Mouse (Mus musculus): Measurements from ENCODE around the gene Camk2b. TPM values are rescaled to one million over a fixed set of nuclear protein-coding genes. Genes with fewer than 3 reads are reported as not detected.
A peak's percentile ranks its signal among the peaks of the same experiment; 100 is the strongest.
"Not testable (repeated sequence)": the region's sequence is repeated elsewhere in the genome, so short reads cannot be mapped to it uniquely, and the experiment has no call there.

Camk2b gene
- polyA plus RNA-seq, 1 experiment from 2014 or later, result 1.6 TPM

- peak overlapping the region; percentile 77 for H3K27ac ChIP-seq (replicated peaks)
These were observed 118.4 kb downstream of the Camk2b start for GRCm38 (mm10) chr11:5947796-5948195.

GRCm38 (mm10) chr11:5945096-5945495 lies 121.1 kb downstream of the Camk2b start:
- no peak for DNase-seq (ENCODE audit: low spot score)
- H3K36me3 ChIP-seq (replicated peaks), result no peaks in the 10 kb centered on the region
- no peak overlapping the region for H3K27ac ChIP-seq (replicated peaks)
- peaks cover 32% of the 10 kb centered on the region for H3K4me1 ChIP-seq
- H3K27me3 ChIP-seq (replicated peaks; ENCODE audit: low read depth, poor library complexity, severe bottlenecking), result no peaks in the 10 kb centered on the region
- no peak overlapping the region for H3K4me3 ChIP-seq
- no peaks in the 10 kb centered on the region for H3K9me3 ChIP-seq
- 84% methylated on average over 2 of the region's 2 CpGs for WGBS

More at GRCm38 (mm10) chr11:5947796-5948195, 118.4 kb downstream of the Camk2b start:
- no peaks in the 10 kb centered on the region for H3K9me3 ChIP-seq
- H3K4me3 ChIP-seq, result no peak overlapping the region; the same call in 1 of the 2 replicates
- peaks cover 33% of the 10 kb centered on the region for H3K4me1 ChIP-seq
- no peaks in the 10 kb centered on the region for H3K36me3 ChIP-seq (replicated peaks)
- WGBS, result 62% methylated on average over 4 of the region's 4 CpGs
- DNase-seq (ENCODE audit: low spot score), result no peak
- no peaks in the 10 kb centered on the region for H3K27me3 ChIP-seq (replicated peaks; ENCODE audit: low read depth, poor library complexity, severe bottlenecking)

GRCm38 (mm10) chr11:5942966-5943365 lies 123.2 kb downstream of the Camk2b start:
- Histone ChIP-seq H3K27me3 (replicated peaks; ENCODE audit: low read depth, poor library complexity, severe bottlenecking) (no peaks in the 10 kb centered on the region), H3K4me1 (peaks cover 11% of the 10 kb centered on the region), H3K9me3 (no peaks in the 10 kb centered on the region), H3K4me3 (no peak overlapping the region), H3K27ac (replicated peaks) (no peak overlapping the region), H3K36me3 (replicated peaks) (no peaks in the 10 kb centered on the region)
- no peak for DNase-seq (ENCODE audit: low spot score)
- 62% methylated on average over 6 of the region's 6 CpGs for WGBS

- not testable (repeated sequence) for H3K4me1 ChIP-seq; H3K4me3 ChIP-seq; H3K27ac ChIP-seq (replicated peaks); DNase-seq (ENCODE audit: low spot score); H3K36me3 ChIP-seq (replicated peaks); H3K27me3 ChIP-seq (replicated peaks; ENCODE audit: low read depth, poor library complexity, severe bottlenecking)
- H3K9me3 ChIP-seq, result peaks cover 14% of the 10 kb centered on the region; the same call in 1 of the 2 replicates
- WGBS, result 94% methylated on average over 11 of the region's 11 CpGs
These were observed 131.6 kb downstream of the Camk2b start for GRCm38 (mm10) chr11:5934531-5934930.

- not testable (repeated sequence) for H3K4me3 ChIP-seq; H3K27ac ChIP-seq (replicated peaks); H3K4me1 ChIP-seq; H3K36me3 ChIP-seq (replicated peaks); H3K27me3 ChIP-seq (replicated peaks; ENCODE audit: low read depth, poor library complexity, severe bottlenecking)
- peaks cover 17% of the 10 kb centered on the region; the same call in 1 of the 2 replicates for H3K9me3 ChIP-seq
- WGBS, result 87% methylated on average over 6 of the region's 6 CpGs
- peak; percentile 23 for DNase-seq (ENCODE audit: low spot score)
These were observed 134.2 kb downstream of the Camk2b start for GRCm38 (mm10) chr11:5931947-5932346.

GRCm38 (mm10) chr11:5930578-5930977 lies 135.6 kb downstream of the Camk2b start:
- H3K27ac ChIP-seq (replicated peaks), result no peak overlapping the region
- no peaks in the 10 kb centered on the region for H3K36me3 ChIP-seq (replicated peaks)
- no peaks in the 10 kb centered on the region for H3K4me1 ChIP-seq
- 58% methylated on average over 1 of the region's 1 CpGs for WGBS
- peaks cover 17% of the 10 kb centered on the region; the same call in 1 of the 2 replicates for H3K9me3 ChIP-seq
- H3K27me3 ChIP-seq (replicated peaks; ENCODE audit: low read depth, poor library complexity, severe bottlenecking), result no peaks in the 10 kb centered on the region
- DNase-seq (ENCODE audit: low spot score), result no peak
- H3K4me3 ChIP-seq, result no peak overlapping the region

GRCm38 (mm10) chr11:5926696-5927220 lies 139.4 kb downstream of the Camk2b start:
- 0 out of 2 replicates have a peak, but pooled peaks cover 7% of the 10 kb centered on the region for H3K9me3 ChIP-seq
- no peak for DNase-seq (ENCODE audit: low spot score)
- WGBS, result 85% methylated on average over 3 of the region's 3 CpGs

GRCm38 (mm10) chr11:5924699-5925098 lies 141.5 kb downstream of the Camk2b start:
- H3K27me3 ChIP-seq (replicated peaks; ENCODE audit: low read depth, poor library complexity, severe bottlenecking), result no peaks in the 10 kb centered on the region
- H3K36me3 ChIP-seq (replicated peaks), result no peaks in the 10 kb centered on the region
- DNase-seq (ENCODE audit: low spot score), result no peak
- no peak overlapping the region for H3K27ac ChIP-seq (replicated peaks)
- H3K9me3 ChIP-seq, result 0 out of 2 replicates have a peak, but pooled peaks cover 3% of the 10 kb centered on the region
- peaks cover 6% of the 10 kb centered on the region; the same call in 1 of the 2 replicates for H3K4me1 ChIP-seq
- WGBS, result 57% methylated on average over 8 of the region's 8 CpGs
- no peak overlapping the region for H3K4me3 ChIP-seq

More at GRCm38 (mm10) chr11:5926696-5927220, 139.4 kb downstream of the Camk2b start:
- Histone ChIP-seq H3K27ac (replicated peaks) (no peak overlapping the region), H3K36me3 (replicated peaks) (no peaks in the 10 kb centered on the region), H3K4me3 (no peak overlapping the region), H3K4me1 (no peaks in the 10 kb centered on the region), H3K27me3 (replicated peaks; ENCODE audit: low read depth, poor library complexity, severe bottlenecking) (no peaks in the 10 kb centered on the region)

- H3K9me3 ChIP-seq, result no peaks in the 10 kb centered on the region
- DNase-seq (ENCODE audit: low spot score), result peak; percentile 26
- H3K27ac ChIP-seq (replicated peaks), result no peak overlapping the region
- H3K27me3 ChIP-seq (replicated peaks; ENCODE audit: low read depth, poor library complexity, severe bottlenecking), result no peaks in the 10 kb centered on the region
- no peaks in the 10 kb centered on the region for H3K36me3 ChIP-seq (replicated peaks)
- no peak overlapping the region for H3K4me3 ChIP-seq
- H3K4me1 ChIP-seq, result peaks cover 6% of the 10 kb centered on the region; the same call in 1 of the 2 replicates
- WGBS, result 31% methylated on average over 17 of the region's 17 CpGs
These were observed 145.7 kb downstream of the Camk2b start for GRCm38 (mm10) chr11:5920323-5920960.

Other genes starting within 250 kb of the Camk2b start
- 9.4 and 10.0 TPM in 2 replicates for gene Polm, start 228.3 kb downstream of the Camk2b start, polyA plus RNA-seq (2016; fragmentation: Nextera tagmentation; extraction: Ambion mirVana)
- 9.0 TPM in 2 replicates for gene Aebp1, start 204.4 kb downstream of the Camk2b start, polyA plus RNA-seq (2016; fragmentation: Nextera tagmentation; extraction: Ambion mirVana)
- gene Pold2, start 188.1 kb downstream of the Camk2b start, polyA plus RNA-seq (2016; fragmentation: Nextera tagmentation; extraction: Ambion mirVana), result 155 and 161 TPM in 2 replicates
- 5.4 and 23.9 TPM in 2 replicates for gene Myl7, start 167.6 kb downstream of the Camk2b start, polyA plus RNA-seq (2016; fragmentation: Nextera tagmentation; extraction: Ambion mirVana)
- 1.9 and 2.8 TPM in 2 replicates for gene Gck, start 116.3 kb downstream of the Camk2b start, polyA plus RNA-seq (2016; fragmentation: Nextera tagmentation; extraction: Ambion mirVana)
- gene Ykt6, start 110.7 kb downstream of the Camk2b start, polyA plus RNA-seq (2016; fragmentation: Nextera tagmentation; extraction: Ambion mirVana), result 56.0 and 56.8 TPM in 2 replicates
- 0.20 and 0.57 TPM in 2 replicates for gene A730071L15Rik, start 133.7 kb upstream of the Camk2b start, polyA plus RNA-seq (2016; fragmentation: Nextera tagmentation; extraction: Ambion mirVana)
- 51.9 and 55.6 TPM in 2 replicates for gene Nudcd3, start 134.1 kb upstream of the Camk2b start, polyA plus RNA-seq (2016; fragmentation: Nextera tagmentation; extraction: Ambion mirVana)
- 0.04 TPM in 1 of 2 replicates, not detected in the other for gene Npc1l1, start 163.8 kb upstream of the Camk2b start, polyA plus RNA-seq (2016; fragmentation: Nextera tagmentation; extraction: Ambion mirVana)
- 128 and 143 TPM in 2 replicates for gene Ddx56, start 201.4 kb upstream of the Camk2b start, polyA plus RNA-seq (2016; fragmentation: Nextera tagmentation; extraction: Ambion mirVana)
- gene Tmed4, start 208.5 kb upstream of the Camk2b start, polyA plus RNA-seq (2016; fragmentation: Nextera tagmentation; extraction: Ambion mirVana), result 118 and 123 TPM in 2 replicates
- gene Ogdh, start 225.3 kb upstream of the Camk2b start, polyA plus RNA-seq (2016; fragmentation: Nextera tagmentation; extraction: Ambion mirVana), result 108 and 114 TPM in 2 replicates